Mouse (Mus musculus): ENCODE measurements at regions not wholly inside any gene's neighbourhood (a gene's known extent, or its start where the extent isn't known, plus 50 kb on each side); places are given as distances from the start of the nearest gene placed in this dataset.

DNA sequence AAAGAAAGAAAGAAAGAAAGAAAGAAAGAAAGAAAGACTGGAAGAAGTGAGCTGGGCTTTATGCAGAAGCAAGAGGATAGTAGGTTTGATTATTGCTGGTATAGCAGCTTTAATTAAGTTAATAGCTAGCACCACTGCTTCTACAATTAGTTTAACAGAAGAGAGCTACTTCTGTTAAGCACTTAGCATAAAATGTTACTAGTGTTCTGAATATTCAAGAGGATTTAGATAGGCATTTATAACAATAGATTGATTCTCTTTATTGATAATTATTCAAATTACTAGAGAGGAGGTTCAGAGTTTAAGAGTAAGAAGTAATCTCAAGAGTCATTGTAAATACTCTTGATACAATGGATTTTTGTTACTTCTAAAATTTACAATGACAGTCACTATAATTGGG, 346.1 kb upstream of the Pdgfd start:
- no peak for DNase-seq (ENCODE audit: low spot score in 2 of 2)

DNA sequence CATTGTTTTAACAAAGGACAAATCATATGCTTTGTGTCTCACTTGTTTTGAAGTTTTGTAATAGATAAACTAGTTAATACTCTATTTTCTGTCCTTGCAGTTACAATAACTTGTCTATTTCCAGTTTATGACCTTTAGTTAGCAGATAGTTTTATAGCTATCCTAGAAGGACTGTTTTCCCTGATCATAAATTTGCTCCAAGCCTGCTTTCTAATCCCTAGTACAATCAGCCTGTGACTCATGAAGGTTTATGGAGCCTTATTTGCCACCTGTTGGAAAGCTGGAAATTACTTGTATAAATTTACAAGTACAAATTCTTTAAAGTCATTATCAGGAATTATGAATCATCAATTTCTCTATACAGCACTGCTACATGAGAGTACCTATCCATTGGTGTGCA, 339.5 kb upstream of the Pdgfd start:
- DNase-seq (ENCODE audit: low spot score in 2 of 2), result no peak

DNA sequence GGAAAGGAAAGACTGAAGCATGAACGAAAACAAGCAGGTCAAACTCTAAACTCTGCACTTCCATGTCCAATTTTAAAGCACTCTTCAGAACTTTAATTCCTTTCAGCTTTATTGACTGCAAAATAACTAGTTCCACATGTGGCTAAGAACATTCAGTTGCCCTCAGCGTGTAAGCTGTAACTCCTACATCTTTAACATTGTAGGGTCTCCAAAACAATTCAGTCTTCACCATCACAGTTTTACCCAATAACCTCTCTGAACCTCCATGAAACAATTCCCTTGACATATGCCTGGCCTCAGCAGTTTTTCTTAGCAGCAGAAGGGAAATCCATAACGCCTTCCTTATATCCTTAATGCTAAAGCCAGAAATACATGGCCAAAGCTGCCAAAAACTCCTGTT, 326.0 kb upstream of the Pdgfd start:
- DNase-seq (ENCODE audit: low spot score in 2 of 2), result no peak

DNA sequence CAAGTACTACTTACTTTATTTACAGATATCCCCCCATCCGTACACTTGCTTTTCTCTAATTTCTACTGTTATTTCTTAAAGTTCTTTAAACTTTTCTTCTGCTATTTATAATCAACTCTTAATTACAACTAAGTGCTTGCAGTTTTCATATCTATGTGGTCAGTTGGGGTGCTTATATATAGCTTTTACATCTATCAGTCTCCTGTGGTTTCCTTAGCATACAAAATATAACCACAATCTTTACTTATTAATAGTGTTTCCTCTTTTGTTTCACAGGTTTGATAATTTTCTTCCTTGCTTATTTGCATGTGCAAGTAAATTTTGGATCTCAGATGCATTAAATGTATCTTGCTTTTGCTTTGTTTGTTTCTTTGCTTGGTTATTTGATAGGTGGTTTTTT, 288.7 kb upstream of the Pdgfd start:
- DNase-seq (ENCODE audit: low spot score in 2 of 2), result no peak

DNA sequence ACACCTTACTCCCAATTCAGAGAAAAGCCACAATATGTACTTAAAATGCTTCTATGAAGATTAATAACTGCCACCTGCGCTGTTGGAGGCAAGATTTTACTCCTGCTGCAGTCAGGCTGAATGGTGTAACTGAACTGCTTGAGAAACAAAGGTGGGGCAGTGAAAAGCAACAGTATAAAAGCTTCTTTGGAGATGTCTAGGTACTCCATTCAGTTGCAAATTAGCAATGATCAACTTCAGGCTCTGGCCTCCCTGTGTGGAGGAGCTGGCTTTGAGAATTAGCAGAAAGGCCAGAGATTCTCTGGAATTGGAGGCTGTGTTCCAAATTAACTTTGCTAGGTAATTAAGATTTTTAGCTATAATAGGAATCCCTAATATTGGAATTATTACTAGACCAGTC, 245.9 kb upstream of the Pdgfd start:
- no peak for DNase-seq (ENCODE audit: low spot score in 2 of 2)

DNA sequence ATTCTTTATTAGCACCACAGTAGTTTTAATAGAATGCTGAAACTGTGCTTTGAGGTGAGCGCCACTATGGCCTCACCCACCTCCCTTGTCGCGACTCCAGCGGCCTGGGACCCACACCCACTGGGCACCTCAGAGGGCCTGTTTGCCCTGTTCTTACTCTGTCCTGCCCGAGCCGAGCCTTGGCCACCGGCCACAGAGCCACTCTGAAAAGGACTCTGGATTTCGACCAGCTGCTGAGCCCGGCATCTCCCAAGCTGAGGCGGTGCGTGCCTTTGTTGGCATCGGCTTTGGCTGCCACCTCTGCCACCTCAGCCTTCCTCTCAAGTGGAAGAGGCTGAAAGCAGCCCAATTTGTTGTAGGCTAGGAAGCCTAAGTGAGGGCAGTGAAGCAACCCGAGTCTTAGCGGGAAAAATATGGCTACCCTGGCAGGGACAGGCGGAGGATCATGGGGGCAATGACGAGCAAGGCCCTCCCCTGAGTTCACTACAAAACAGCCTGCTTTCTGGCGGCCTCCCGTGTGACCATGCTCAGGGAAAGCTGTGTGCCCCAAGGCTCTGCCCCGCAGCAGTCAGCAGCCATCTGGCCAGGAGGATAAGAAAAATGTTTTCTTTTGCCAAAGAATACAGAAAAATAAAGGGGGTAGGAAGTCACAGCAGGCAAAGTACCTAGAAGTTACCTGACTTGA, 240.1 kb upstream of the Pdgfd start:
- peak in 1 of 2 experiments; percentile 21 for DNase-seq (ENCODE audit: low spot score in 2 of 2)

DNA sequence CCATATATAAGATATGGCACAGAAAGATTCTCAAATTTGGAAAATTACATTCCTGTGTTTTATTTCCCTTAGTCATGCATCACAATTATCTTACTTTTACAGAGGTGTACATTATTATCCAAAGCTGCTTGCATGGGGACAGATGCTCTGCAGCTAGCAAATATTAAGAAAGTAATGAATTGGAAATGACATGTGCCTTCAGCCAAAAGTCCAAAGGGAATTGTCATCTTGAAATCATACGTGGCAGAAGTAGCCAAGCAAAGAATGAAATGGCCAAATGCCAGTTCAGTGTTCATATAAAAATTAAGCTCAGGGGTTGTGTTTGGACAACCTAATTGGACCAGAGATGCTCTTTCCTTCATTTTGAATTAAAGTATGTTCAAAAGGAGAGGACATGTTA, 196.1 kb upstream of the Pdgfd start:
- DNase-seq (ENCODE audit: low spot score in 2 of 2), result peak in 1 of 2 experiments; percentile 20
